Mouse (Mus musculus) brain, embryonic 14.5 days (tissue): ENCODE measurements around the gene Atoh7.

Experiments
- CTCF ChIP-seq: fragments of 200-500 bp; IDR thresholded peaks from 2 replicates; pipeline ENCODE4 v1.5.1; 2012; ENCODE audit warnings: inconsistent platforms, mild to moderate bottlenecking, moderate library complexity, borderline replicate concordance; ENCODE audit not compliant: insufficient read depth, insufficient read length; ENCODE audit errors: extremely low read depth
- POLR2A ChIP-seq: fragments of 200-500 bp; IDR thresholded peaks from 2 replicates; pipeline ENCODE4 v1.6.1; 2012; ENCODE audit warnings: mild to moderate bottlenecking, inconsistent platforms, borderline replicate concordance; ENCODE audit not compliant: poor library complexity, insufficient read depth, insufficient read length, severe bottlenecking; ENCODE audit errors: extremely low read depth

GRCm38 (mm10) chr10:63123141-63123540, 23.7 kb downstream of the Atoh7 start:
- no peak for TF ChIP-seq CTCF
- TF ChIP-seq POLR2A: no peak
